Mouse (Mus musculus): ENCODE data around the gene Fuca2. TPM values are rescaled to one million over a fixed set of nuclear protein-coding genes. Genes with fewer than 3 reads are reported as not detected.
A peak's percentile ranks its signal among the peaks of the same experiment; 100 is the strongest.
"Not testable (repeated sequence)": the region's sequence is repeated elsewhere in the genome, so short reads cannot be mapped to it uniquely, and the experiment has no call there.

The Fuca2 gene
- polyA plus RNA-seq (2012; rRNA removed), result 32.4 and 44.5 TPM in 2 replicates

DNA sequence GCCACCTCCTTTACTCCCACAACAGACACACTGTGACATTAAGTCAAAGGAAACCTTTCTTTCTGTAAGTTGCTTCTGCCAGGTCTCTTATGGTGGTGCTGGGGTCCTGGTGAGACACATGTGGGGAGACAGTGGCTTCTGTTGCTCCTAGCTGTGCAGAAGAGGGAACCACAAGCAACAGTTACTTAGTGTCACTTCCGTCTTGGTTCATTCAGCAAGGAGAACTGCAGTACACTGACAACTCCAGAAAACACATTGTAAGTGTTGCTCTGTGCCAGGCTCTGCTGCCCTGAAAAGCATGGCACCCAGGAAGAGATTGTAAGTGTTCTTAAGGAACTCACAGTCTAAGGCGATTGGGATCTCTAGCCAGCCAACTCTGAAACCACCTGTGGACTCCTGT is at the start of gene Fuca2:
Gene Fuca2, plus strand, starts transcription at position 210 of the 400 bp plus-strand sequence.
- no peak for DNase-seq (ENCODE audit: low read depth)

DNA sequence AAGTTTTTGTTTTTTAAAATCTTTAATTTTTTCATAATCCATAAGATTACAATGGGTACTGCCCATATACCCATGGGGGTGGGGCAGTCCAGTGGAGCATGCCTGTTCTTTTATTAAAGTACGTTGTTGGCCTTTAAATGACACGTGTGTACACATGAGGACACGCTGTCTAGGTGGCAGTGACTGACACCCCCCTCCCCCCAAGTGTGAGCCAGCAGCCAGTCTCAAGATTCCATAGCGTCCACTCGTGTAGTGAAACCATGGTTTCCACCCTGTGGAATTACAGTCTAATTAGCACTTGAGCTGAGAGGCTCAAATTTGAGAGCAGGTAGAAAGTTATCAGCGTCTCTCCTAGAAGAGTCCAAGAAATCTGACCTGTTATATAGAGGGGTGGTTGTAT is 47.7 kb upstream of the Fuca2 start:
- no peak for DNase-seq (ENCODE audit: low read depth)

DNA sequence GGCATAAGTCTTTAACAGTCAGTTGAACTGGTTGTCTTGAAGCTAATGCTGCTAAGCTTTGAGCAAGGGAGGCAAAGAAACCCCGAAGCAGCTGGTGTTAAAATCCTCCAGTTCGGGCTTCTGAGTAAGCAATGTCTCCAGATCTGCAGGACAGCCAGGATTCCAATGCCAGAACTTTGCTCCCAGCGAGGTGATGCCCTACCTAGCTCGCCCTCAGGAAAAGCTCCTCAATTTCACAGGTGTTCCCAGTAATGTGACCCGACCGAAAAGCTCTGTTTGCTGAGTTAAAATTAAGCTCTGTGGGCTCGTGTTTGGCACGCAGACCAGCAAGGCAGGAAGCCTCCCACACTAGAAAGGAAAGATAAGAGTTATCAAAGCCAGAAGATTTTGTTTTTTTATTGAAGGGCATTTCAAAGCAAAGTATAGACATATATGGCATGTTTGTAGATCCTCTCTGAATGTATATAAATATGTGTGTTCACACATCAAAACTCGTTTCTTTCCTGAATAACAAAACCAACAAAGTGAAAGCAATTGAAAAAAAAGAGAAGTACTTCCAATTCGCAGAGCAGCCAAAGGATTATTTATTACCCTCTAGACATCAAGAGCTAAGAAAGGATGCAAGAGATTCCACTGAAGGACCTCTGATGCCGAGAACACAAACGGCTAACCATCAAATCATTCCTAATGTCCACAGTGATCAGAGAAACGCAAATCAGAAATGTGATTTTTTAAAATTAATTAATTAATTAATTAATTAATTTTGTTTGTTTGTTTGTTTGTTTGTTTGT is 45.9 kb upstream of the Fuca2 start:
- no peak for DNase-seq (ENCODE audit: low read depth)

DNA sequence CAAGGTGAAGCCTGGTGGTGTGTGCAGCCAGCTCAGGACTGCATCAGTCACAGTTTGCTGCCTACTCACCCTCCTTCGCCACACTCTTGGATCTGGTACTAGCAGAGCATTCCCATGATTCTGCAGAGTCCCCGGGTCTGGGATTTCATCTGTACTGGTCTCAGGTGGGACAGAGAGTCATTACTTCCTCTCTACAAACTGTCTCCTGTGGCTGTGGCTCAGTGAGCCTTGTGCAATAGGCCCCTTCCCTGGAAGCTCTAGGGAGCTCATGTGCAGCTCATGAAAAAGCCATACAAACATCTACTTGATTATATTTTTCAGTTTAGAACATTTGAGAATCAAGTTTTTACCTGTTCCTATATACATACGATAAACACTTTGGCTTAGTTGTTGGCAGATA is 35.0 kb upstream of the Fuca2 start:
- DNase-seq (ENCODE audit: low read depth), result not testable (repeated sequence)

DNA sequence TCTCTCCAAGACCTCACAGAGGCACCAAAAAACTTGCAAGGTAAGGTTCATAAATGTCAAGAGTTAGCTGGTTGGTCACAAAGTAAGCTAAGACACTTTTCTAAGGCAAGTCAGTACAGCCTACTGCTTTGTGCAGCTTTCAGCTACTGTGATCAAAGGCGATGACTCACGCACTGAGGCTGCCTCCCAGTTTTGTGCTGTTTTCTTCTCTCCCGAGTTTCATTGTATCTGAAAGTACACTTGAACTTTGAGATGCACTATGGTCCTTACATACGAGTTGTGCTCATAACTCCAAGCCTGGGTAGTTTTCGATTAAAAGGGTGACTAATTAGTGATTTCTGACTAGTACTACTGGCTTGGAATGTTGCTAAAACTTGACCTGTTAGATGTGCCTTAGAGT is 32.4 kb upstream of the Fuca2 start:
- no peak for DNase-seq (ENCODE audit: low read depth)

DNA sequence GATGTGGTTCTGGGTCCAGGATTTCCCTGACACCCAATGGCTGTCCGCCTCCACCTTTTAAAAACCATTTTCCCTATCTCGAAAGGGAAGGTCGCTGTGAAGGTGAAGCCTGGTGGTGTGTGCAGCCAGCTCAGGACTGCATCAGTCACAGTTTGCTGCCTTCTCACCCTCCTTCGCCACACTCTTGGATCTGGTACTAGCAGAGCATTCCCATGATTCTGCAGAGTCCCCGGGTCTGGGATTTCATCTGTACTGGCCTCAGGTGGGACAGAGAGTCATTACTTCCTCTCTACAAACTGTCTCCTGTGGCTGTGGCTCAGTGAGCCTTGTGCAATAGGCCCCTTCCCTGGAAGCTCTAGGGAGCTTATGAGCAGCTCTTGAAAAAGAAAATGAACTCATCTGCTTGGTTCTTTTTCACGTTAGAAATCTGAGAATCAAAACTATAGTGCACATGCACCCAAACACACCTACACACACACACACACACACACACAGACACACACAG is 31.3 kb upstream of the Fuca2 start:
- not testable (repeated sequence) for DNase-seq (ENCODE audit: low read depth)

DNA sequence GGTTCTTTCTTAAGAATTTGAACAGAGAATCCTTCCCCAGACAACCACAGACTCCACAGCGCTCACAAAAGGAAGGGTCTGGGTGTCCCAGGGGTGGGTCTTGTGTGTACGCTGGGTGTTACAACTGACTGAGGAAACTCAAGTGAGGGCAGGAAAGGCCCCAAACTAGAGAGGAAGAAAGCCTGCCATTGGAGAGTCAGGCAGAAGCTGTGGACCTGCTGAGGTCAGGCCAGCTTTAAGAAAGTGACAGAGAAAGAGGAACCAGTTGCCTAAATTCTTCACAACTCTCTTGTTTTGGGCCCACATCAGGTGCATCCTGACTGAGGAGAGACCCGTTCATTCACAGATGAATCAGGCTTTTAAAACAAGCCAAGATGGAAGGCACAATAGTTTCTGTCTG is 29.1 kb upstream of the Fuca2 start:
- DNase-seq (ENCODE audit: low read depth), result no peak

DNA sequence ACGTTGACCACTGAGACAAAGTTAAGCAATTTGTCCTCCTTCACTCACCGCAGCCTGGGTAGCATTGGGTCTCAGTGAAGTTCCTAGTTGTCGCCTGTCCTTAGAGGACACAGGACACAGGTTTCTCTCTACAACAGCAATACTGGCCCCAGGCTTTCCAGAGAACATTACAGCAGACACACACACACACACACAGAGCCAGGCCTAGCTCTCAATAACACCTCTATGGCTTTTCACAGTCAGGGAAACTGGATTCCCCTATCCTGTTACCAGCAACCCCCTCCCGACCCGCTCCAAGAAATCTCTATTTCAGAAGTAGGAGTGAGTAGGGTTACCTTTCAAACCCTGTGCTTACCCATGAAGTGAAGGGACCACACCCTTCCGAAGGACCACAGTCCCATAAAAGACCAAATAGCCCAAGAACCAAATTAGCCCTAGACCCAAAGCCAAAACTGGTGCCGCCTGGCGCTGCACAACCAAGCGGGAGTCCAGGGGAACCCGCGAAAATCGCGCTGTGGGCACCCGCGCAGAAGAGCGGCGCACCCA is 26.0 kb upstream of the Fuca2 start:
- no peak for DNase-seq (ENCODE audit: low read depth)

DNA sequence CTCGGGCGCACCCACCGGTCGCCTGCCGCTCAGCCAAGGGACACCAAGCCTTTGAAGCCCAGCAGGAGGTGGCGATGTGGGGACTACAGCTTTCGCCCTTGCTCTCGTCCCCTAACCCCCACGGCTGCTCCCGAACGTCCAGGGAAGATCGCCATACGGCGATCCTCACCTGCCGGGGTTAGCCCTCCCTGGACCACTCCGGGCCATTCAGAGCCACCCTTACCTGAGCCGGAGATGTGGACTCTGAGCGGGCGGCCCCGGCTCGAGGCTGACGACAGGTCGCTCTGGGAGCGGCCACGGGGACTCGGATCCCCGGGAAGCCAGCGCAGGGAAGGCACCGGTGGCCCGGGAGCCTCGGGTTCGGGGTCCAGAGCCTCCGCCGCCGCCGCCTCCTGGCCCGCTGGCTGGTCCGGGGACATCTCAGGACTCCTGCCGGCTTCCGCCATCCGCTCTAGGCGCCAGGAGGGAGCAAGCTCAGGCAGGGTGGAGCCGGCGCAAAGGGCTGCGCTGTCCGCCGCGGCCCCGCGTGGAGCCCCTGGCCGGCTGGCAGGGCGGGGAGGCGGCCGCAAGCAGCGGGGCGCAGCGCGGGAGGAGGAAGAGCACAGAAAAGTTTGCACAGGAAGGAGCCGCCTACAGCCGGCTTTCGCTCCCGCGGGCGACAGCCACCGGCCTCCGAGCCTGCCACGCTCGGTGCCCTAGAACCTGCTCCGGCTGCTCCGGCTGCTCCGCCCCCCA is 25.3 kb upstream of the Fuca2 start, which contains the start of gene Phactr2:
Gene Phactr2, minus strand, starts transcription at position 580 of the 735 bp plus-strand sequence.
- no peak for DNase-seq (ENCODE audit: low read depth)

DNA sequence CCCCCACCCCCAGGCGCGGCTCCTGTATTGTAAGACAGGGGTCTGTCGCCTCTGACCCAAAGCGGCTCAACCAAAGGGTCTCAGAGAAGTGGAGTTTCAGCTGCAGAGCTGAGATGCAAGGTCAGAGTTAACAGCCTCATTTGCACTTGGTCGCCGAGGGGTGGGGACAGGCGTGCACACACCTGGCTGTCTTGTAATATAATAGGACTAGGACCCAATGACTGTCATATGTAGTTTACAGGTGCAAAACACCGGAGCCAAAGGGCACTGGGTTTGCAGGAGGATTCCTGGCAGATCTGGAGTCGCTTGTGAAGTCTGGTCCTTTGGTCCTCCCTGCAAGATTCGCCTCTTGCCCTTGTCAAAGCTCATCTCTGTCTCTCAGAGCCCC is 24.8 kb upstream of the Fuca2 start:
- no peak for DNase-seq (ENCODE audit: low read depth)

DNA sequence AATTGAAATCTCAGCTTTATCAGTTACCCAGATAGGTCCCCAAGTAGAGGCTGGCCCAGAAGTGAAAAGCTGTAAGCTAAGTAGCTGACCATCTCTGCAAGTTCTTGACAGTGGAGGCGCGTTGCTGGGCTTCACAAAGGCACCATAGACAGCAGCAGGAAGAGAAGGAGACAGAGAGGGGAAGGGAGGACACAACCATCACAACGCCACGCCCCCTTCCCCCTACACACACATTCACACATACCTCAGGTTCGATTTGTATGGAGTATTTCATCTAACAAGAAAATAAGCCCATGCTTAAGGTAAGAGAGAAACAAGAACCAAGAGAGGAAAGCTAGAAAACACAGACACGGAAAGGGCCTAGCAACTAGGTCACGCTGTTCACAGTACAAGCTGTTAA is 24.2 kb upstream of the Fuca2 start:
- no peak for DNase-seq (ENCODE audit: low read depth)

DNA sequence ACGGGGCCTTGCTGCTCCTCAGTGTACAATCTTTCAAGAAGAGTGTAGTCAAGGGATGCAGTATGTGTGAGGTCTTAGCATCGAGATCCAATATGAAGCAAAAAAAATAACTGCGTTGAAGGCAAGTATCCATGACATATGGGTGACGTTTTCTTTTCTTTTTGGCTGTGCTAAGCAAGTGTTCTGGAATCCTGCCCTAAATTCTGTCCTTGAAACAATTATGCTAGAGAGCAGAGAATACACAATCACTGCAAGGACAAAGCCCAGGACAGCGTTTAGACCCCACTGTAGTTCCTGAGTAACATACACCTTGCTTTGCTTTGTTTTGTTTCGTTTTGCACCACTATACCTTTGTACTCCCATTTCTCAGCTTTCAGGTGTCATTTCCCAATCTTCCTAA is 20.0 kb upstream of the Fuca2 start:
- DNase-seq (ENCODE audit: low read depth), result no peak

DNA sequence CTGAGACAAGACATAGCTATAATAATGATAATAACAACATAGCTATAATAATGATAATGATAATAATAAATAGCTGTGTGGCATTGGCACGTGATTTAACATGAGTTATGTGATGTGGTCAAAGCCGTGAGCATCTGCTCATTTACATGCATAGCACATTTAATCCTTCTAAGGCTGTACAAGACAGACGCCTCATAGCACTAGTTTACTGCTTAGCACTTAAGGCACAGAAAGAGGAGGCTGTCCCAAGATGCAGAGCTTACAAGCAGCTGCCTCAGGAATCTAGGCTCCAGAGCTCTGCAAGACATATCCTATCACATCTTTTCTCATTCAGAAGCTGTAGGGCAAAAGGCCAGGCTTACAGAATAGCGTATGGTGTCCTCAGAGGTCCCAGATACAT is 13.4 kb upstream of the Fuca2 start:
- no peak for DNase-seq (ENCODE audit: low read depth)

DNA sequence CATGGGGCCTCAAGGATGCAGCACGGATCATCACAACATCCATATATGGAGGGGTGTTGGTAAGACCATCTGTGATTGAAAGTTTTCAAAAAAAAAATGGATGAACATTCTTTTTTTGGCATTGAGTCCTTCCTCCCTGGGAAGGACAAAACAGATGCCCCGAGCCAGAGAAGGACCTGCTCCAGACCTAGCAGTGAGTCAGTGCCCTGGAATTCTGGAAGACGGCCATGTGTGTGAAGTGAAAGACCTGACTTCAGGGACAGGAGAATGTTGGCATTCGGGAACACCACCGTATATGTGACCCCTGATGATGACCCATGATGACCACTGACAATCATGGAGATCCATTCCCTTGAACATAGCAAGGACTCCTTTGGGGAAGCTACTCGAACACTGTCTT is 9.7 kb upstream of the Fuca2 start:
- no peak for DNase-seq (ENCODE audit: low read depth)

DNA sequence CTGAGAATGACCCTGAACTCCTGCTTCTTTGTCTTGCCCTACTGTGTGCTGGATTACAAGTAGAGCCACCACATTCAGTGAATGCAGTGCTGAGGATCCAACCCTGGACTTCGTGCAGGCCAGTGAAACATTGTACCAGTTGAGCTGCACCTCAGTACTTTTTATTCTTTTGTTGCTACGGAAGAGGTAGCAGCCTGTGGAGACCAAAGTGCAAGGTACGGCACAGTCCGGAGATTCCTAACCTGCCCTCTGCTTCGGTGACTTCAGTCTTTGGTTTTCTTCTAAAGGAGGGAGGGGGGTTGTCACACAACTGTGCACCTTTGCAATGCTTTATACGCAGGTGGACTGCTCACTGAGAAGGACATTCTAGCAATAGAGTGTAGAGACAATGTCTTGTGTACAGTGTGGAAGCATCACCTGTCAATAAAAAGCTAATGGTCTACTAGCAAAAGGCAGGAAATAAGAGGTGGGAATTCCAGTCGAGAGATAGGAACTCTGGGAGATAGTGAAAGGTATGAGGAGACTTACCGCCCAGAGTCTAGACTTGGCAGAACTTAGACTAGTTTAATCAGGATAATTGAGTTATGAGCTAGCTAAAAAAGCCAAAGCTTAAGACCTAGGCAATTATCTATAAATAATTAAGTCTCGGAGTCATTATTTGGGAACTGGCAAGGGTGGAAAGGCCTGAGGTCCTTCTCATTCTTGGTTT is 5.2 kb upstream of the Fuca2 start:
- no peak for DNase-seq (ENCODE audit: low read depth)

DNA sequence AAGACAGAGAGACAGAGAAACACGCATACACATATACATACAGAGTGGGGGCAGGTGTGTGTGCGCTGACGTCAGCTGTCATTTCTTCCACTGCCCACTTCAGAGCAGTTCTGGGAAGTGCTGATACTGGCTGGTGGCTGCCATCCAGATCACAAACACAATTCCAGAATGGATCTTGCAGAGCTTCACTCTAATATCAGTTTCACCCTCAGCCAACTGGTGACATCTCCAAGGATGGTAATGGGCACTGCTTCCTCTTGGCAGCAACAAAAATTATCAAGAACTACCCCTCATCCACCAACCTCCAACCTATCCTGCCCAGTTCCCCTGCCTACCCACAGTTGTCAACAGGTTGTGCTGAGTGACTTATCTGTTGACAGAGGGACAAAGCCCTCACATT is 3.0 kb upstream of the Fuca2 start:
- no peak for DNase-seq (ENCODE audit: low read depth)

DNA sequence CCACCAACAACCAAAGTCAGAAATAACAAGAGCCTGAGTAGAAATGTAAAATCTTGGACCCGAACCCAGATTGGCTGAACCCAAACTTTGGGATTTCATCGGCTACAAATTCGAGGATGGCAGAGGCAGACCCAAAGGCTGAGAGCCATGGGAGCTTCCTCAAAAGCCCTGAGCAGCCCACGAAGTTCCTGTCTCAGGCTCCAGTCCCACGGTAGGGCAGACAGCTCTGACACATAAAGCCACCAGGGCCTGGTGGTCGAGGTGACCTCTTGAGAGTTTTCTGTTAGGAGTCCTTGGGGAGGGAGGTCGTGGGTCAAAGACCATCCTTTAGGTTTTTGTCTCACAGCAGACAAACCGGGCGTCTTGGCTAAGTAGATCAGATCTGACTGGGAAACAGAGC is 1.1 kb downstream of the Fuca2 start:
- no peak for DNase-seq (ENCODE audit: low read depth)

DNA sequence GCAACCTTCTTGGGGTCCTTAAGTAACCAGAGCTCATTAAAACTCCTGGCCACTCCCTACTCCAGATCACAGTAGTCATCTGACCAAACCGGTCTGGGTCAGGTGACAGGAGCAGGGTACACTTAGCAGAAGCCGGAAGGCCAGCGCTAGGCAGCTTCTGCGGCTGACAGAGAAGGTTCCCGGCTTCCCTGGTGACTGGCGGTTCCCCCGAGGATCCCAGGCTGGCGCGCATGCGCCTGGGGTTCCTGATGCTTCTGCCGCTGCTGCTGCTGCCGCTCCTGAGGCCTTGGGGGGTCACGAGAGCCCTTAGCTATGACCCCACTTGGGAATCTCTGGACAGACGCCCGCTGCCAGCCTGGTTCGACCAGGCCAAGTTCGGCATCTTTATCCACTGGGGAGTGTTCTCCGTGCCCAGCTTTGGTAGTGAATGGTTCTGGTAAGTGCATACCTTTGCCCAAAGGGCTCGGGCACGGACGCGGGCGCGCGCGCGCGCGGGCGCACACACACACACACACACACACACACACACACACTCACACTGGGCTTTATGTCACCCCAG is 1.7 kb downstream of the Fuca2 start:
- peak; percentile 40 for DNase-seq (ENCODE audit: low read depth)

DNA sequence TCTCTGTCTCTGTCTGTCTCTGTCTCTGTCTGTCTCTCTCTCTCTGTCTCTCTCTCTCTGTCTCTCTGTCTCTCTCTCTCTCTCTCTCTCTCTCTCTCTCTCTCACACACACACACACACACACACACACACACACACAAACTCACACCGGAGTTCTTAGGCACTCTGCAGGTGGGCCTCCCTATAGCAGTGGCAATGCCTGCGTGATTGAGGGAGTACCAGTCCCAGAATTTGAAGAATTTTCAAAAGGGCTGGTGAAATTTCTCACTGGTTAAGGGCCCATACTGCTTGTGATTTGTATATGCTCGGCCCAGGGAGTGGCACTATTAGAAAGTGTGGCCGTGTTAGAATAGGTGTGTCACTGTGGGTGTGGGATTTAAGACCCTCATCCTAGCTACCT is 2.2 kb downstream of the Fuca2 start:
- not testable (repeated sequence) for DNase-seq (ENCODE audit: low read depth)

DNA sequence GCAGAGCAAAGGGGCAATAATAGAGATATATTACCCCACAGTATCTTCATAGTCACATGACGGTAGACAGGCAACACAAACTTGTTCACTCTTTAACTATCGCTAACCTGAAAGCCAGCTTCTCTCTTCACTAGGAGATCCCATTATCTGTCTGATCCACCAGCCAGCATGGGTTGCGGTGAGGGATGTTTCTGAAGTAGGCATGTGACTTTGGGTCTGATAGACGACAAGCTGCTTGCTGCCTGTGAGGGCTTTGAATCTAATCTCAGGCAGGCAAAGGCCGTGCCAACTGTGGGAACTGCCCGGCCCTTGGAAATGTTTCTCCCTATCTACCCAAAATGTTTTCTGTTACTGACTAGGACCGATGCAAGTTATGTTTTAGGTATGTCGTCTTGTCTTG is 3.0 kb downstream of the Fuca2 start:
- no peak for DNase-seq (ENCODE audit: low read depth)

DNA sequence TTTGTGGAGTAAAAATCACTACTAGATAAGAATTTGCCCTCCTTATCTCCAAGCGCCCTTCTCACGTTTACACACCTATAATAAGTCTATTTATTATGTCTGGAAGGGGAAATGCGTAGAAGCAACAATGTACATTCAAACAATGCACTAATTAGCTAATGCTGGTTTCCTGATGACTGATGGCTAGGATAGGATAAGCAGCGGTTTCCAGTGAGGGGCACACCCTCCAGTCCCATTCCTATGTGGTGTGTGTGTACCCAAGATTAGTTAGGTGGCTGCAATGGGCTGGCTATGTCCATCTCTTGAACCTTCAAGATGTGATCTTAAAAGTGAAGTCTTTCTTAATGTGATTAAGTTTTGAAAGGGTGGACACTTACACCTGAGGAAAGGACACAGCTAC is 22.5 kb downstream of the Fuca2 start:
- DNase-seq (ENCODE audit: low read depth), result no peak

DNA sequence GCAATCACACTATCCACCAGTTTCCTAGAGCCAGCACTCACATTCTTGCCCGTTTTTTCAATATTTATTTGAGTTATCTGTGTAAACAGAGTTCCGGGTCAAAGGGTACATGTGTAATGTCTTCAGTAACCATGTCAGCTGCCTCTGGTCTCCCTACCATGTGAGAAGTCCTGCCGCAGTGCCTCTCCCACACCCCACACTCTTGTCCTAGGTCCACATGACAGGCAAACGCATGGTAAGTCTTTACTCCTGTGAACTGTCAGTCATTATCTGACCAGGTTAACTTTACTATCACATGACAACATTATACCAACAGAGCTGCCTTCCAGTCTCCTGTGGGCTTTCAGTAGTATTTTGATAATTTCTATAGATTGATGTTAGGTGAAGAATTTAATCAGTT is 28.8 kb downstream of the Fuca2 start:
- DNase-seq (ENCODE audit: low read depth), result no peak

Data from gonadal fat pad, adult 2 months (tissue).